Mouse (Mus musculus): ENCODE measurements around the gene Abcg8. TPM values are rescaled to one million over a fixed set of nuclear protein-coding genes. Genes with fewer than 3 reads are reported as not detected.

The Abcg8 gene
- total and polyA plus RNA-seq, 3 experiments, result not detected

DNA sequence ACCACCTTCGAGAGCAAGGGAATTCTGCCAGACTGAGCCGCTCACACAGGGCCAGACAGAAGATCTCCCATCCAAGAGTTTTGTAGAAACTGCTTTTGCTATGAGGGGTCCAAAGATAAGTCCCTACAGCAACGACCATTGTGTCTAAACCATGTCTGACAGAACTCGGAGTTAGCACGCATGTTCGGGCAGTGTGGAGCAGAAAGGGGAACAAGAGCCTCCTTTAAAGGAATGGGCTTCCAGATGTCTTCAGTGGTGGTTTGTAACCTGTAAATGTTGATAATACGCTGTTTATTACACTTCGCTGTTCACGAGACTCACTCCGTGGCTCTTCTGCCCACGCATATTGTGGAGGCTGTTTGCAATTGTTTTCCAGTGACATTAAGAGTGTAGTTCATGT lies 1.5 kb downstream of the Abcg8 start:
- H3K4me1 ChIP-seq (ENCODE audit: control insufficient read depth, insufficient read depth, low read length), result no peaks in the 10 kb centered on the region
- 82% methylated on average over 11 of the region's 11 CpGs for WGBS
- intact Hi-C loops (cut with DNase I), result no loop called here
- DNase-seq, result no peak
- no peak overlapping the region for H3K27ac ChIP-seq
- no peak overlapping the region for H3K4me3 ChIP-seq
- no peaks in the 10 kb centered on the region for H3K36me3 ChIP-seq (ENCODE audit: control insufficient read depth, insufficient read depth, low read length)
- no peaks in the 10 kb centered on the region for H3K79me2 ChIP-seq (replicated peaks; ENCODE audit: control insufficient read depth, insufficient read depth, low read length)
- 0 out of 2 replicates have a peak, but pooled peaks cover 2% of the 10 kb centered on the region for H3K27me3 ChIP-seq (ENCODE audit: control insufficient read depth, insufficient read depth, low read length)
- H3K9ac ChIP-seq (ENCODE audit: low read depth, low read length), result no peak overlapping the region
- TF ChIP-seq POLR2A (IDR thresholded peaks at IDR 0.05; ENCODE audit: insufficient read depth, low read depth, low read length) (no peak), EP300 (IDR thresholded peaks at IDR 0.05; ENCODE audit: insufficient read depth, low read depth, low read length) (no peak), CTCF (IDR thresholded peaks at IDR 0.05) (no peak)

DNA sequence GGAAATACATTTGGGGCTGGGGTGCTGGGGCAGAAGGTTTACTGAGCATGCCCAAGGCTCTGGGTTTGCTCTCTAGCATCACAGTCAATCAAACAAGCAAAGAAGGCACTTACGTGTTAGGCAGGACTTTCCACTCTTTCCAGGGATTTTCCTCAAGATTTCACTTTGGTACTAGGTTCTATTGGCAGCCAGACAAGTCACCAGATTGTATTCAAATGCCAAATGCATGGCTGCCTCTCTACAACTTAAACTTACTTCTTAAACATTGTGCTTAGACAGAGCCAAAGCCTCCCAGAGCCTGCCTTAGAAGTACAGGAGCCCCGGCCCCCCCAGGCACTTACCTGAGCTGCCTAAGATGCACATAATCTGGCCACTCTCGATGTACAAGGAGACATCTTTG lies 5.6 kb downstream of the Abcg8 start:
- TF ChIP-seq POLR2A (IDR thresholded peaks at IDR 0.05; ENCODE audit: insufficient read depth, low read depth, low read length) (no peak), EP300 (IDR thresholded peaks at IDR 0.05; ENCODE audit: insufficient read depth, low read depth, low read length) (no peak), CTCF (IDR thresholded peaks at IDR 0.05) (no peak)
- 75% methylated on average over 3 of the region's 3 CpGs for WGBS
- no peak overlapping the region for H3K9ac ChIP-seq (ENCODE audit: low read depth, low read length)
- no peaks in the 10 kb centered on the region for H3K27me3 ChIP-seq (ENCODE audit: control insufficient read depth, insufficient read depth, low read length)
- H3K79me2 ChIP-seq (replicated peaks; ENCODE audit: control insufficient read depth, insufficient read depth, low read length), result no peaks in the 10 kb centered on the region
- H3K4me3 ChIP-seq, result no peak overlapping the region
- no peaks in the 10 kb centered on the region for H3K4me1 ChIP-seq (ENCODE audit: control insufficient read depth, insufficient read depth, low read length)
- intact Hi-C loops (cut with DNase I), result no loop called here
- DNase-seq, result no peak
- H3K36me3 ChIP-seq (ENCODE audit: control insufficient read depth, insufficient read depth, low read length), result no peaks in the 10 kb centered on the region
- no peak overlapping the region for H3K27ac ChIP-seq

DNA sequence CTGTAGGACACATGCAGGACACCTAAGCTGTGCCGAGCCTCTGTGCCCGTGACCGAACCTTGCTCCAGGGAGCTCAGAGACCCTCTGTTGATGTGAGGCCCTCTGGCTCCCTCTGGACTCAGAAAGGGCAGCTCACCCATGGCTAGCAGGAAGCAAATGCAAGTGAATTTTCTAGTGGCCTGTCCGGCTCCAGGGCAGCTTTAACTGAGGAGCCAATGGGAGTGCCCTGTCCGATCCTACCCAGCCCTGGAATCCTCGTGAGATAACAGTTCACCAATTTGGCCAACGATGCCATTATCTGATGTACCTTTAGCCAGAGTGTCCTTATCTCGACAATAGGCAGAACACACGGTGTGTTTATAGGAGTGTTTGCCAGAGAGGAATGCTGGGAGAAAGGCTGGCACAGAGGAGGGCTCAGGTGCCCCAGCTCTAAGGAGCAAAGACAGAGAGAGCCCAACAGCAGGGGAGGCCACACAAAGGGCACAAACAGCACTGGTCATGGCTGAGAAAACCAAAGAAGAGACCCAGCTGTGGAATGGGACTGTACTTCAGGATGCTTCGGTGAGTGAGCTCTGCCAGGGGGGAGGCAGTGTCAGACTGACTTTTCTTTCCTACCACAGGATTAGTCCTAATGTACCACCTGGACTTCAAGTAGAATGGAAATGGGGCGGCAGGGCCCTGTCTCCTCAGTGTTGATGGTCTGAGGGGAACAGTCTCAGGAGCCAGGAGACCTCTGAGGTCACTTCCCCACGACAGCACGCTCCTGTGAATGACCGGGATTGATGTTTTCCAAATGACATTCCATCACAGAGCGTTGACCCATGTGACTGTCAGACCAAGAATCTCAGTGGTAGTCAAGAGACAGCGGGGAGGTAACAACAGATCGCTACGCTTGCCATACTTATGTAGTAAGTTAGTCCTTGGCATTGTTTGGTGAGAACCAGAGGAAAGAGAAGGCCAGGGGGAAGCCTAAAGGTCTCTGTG lies 6.9 kb downstream of the Abcg8 start, which contains the start of gene Abcg5:
Gene Abcg5 (minus strand): TSS at position 278 of the 984 bp plus-strand sequence.
- intact Hi-C loops (cut with DNase I), result no loop called here
- Histone ChIP-seq H3K9ac (ENCODE audit: low read depth, low read length) (no peak within 1 kb of the TSS), H3K36me3 (ENCODE audit: control insufficient read depth, insufficient read depth, low read length) (no peaks in the 10 kb centered on the region), H3K4me3 (no peak within 1 kb of the TSS), H3K27me3 (ENCODE audit: control insufficient read depth, insufficient read depth, low read length) (no peaks in the 10 kb centered on the region), H3K27ac (no peak within 1 kb of the TSS), H3K4me1 (ENCODE audit: control insufficient read depth, insufficient read depth, low read length) (no peaks in the 10 kb centered on the region), H3K79me2 (replicated peaks; ENCODE audit: control insufficient read depth, insufficient read depth, low read length) (no peaks in the 10 kb centered on the region)
- DNase-seq, result no peak
- WGBS, result 69% methylated on average over 18 of the region's 18 CpGs
- TF ChIP-seq CTCF (IDR thresholded peaks at IDR 0.05) (no peak), POLR2A (IDR thresholded peaks at IDR 0.05; ENCODE audit: insufficient read depth, low read depth, low read length) (no peak), EP300 (IDR thresholded peaks at IDR 0.05; ENCODE audit: insufficient read depth, low read depth, low read length) (no peak)

DNA sequence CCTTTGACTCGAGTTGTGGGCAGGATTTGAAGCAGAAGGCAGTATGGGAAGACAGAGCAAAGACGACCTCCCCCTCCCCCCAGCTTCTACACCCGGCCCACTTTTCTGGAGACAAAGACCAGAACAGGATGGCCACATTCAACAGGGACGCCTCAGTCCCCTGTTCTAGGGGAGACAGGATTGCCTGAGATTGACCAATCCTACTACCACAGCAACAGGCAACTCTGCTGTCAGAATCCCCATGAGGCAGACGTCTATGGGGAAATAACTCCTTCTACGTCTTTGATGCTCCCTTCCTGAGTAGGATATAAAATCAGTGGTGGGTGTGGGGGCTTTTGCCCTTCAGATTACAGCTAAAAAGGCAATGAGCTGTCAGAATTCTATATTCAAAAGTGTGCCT lies 8.2 kb downstream of the Abcg8 start:
- Histone ChIP-seq H3K27ac (no peak overlapping the region), H3K4me1 (ENCODE audit: control insufficient read depth, insufficient read depth, low read length) (no peaks in the 10 kb centered on the region)
- no peak for TF ChIP-seq CTCF (IDR thresholded peaks at IDR 0.05)
- no peak for TF ChIP-seq EP300 (IDR thresholded peaks at IDR 0.05; ENCODE audit: insufficient read depth, low read depth, low read length)
- TF ChIP-seq POLR2A (IDR thresholded peaks at IDR 0.05; ENCODE audit: insufficient read depth, low read depth, low read length), result no peak

DNA sequence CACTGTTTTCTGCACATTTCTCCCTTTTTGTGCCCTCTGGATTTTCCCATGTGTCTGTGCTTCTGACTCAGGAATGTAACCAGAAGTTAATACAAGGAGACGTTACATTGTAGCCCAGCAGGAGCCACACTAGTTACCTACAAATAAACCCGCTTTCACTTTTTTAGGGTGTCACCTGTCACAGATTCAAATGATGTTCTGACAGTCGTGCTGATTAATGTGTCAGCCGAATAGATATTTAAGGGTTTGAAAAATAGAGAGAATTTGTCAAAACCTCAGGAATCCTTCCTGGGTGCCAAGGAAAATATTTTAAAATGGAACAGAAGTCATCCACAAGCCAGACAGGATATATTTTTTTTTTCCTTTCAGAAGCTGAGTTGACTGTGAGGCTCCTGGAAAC lies 9.2 kb downstream of the Abcg8 start:
- 58% methylated on average over 4 of the region's 4 CpGs for WGBS
- intact Hi-C loops (cut with DNase I), result no loop called here

More for the DNA sequence above, 8.2 kb downstream of the Abcg8 start:
- no peaks in the 10 kb centered on the region for H3K36me3 ChIP-seq (ENCODE audit: control insufficient read depth, insufficient read depth, low read length)
- no peak for DNase-seq
- H3K79me2 ChIP-seq (replicated peaks; ENCODE audit: control insufficient read depth, insufficient read depth, low read length), result no peaks in the 10 kb centered on the region
- WGBS, result 38% methylated on average over 6 of the region's 6 CpGs
- no peak overlapping the region for H3K4me3 ChIP-seq
- H3K27me3 ChIP-seq (ENCODE audit: control insufficient read depth, insufficient read depth, low read length), result no peaks in the 10 kb centered on the region
- no peak overlapping the region for H3K9ac ChIP-seq (ENCODE audit: low read depth, low read length)
- intact Hi-C loops (cut with DNase I), result no loop called here

DNA sequence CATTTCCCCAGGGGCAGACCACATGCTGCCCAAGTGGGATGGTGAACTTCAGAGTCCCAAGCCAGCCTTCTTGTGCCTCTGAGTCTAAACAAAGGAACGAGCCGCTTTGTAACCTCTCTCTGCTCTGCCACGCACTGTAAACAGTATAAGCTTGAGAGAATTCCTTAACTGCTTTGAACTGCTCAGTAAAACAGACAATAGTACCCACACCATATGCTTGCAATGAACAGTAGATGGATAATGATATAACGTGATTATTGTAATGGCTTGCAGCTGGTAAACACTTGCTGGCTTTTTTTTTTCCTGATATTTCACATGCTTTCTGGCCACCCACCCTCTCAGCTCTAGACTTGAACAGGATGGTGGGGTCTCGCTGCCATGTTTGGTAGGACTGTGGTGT lies 11.9 kb downstream of the Abcg8 start:
- no peaks in the 10 kb centered on the region for H3K36me3 ChIP-seq (ENCODE audit: control insufficient read depth, insufficient read depth, low read length)
- H3K27me3 ChIP-seq (ENCODE audit: control insufficient read depth, insufficient read depth, low read length), result no peaks in the 10 kb centered on the region
- H3K9ac ChIP-seq (ENCODE audit: low read depth, low read length), result no peak overlapping the region
- 77% methylated on average over 5 of the region's 5 CpGs for WGBS
- DNase-seq, result no peak
- H3K27ac ChIP-seq, result no peak overlapping the region
- H3K79me2 ChIP-seq (replicated peaks; ENCODE audit: control insufficient read depth, insufficient read depth, low read length), result no peaks in the 10 kb centered on the region
- intact Hi-C loops (cut with DNase I), result no loop called here
- TF ChIP-seq EP300 (IDR thresholded peaks at IDR 0.05; ENCODE audit: insufficient read depth, low read depth, low read length), result no peak
- no peak for TF ChIP-seq POLR2A (IDR thresholded peaks at IDR 0.05; ENCODE audit: insufficient read depth, low read depth, low read length)
- no peak for TF ChIP-seq CTCF (IDR thresholded peaks at IDR 0.05)
- H3K4me3 ChIP-seq, result no peak overlapping the region
- no peaks in the 10 kb centered on the region for H3K4me1 ChIP-seq (ENCODE audit: control insufficient read depth, insufficient read depth, low read length)

More for the DNA sequence above, 9.2 kb downstream of the Abcg8 start:
- no peak for DNase-seq
- TF ChIP-seq EP300 (IDR thresholded peaks at IDR 0.05; ENCODE audit: insufficient read depth, low read depth, low read length) (no peak), CTCF (IDR thresholded peaks at IDR 0.05) (no peak), POLR2A (IDR thresholded peaks at IDR 0.05; ENCODE audit: insufficient read depth, low read depth, low read length) (no peak)
- H3K9ac ChIP-seq (ENCODE audit: low read depth, low read length), result no peak overlapping the region
- H3K27ac ChIP-seq, result no peak overlapping the region
- no peaks in the 10 kb centered on the region for H3K79me2 ChIP-seq (replicated peaks; ENCODE audit: control insufficient read depth, insufficient read depth, low read length)
- H3K27me3 ChIP-seq (ENCODE audit: control insufficient read depth, insufficient read depth, low read length), result no peaks in the 10 kb centered on the region
- no peaks in the 10 kb centered on the region for H3K36me3 ChIP-seq (ENCODE audit: control insufficient read depth, insufficient read depth, low read length)
- H3K4me1 ChIP-seq (ENCODE audit: control insufficient read depth, insufficient read depth, low read length), result no peaks in the 10 kb centered on the region
- H3K4me3 ChIP-seq, result no peak overlapping the region
